Mouse (Mus musculus): ENCODE data around the gene Ifna2.

DNA sequence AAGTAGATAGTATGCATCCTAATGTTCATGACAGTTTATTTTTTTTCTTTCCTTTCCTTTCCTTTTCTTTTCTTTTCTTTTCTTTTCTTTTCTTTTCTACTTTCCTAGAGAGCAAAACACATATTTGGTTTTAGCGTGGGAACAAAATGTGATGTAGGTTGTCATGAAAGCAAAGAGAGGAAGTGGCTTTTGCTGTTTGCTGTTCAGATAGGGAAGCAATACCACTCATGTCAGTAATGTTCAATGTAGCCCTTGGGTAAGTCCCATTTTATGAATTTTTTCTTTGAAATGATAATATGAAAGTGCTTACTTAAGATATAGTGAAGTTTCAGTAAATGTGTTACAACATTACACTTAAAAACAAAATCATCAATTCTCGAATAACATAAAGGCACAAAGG is 9.7 kb upstream of the Ifna2 start:
- TF ChIP-seq CTCF (IDR thresholded peaks at IDR 0.05; ENCODE audit: extremely low read depth, insufficient read depth, insufficient read length, insufficient replicate concordance): no peak
- TF ChIP-seq POLR2A (IDR thresholded peaks at IDR 0.05; ENCODE audit: low read depth, low read length): no peak
